Mouse (Mus musculus): ENCODE data around the gene Thnsl1. TPM values are rescaled to one million over a fixed set of nuclear protein-coding genes. Genes with fewer than 3 reads are reported as not detected.

Thnsl1 gene
- 20.7 and 22.6 TPM in 2 replicates for polyA plus RNA-seq (2015; fragmentation: Nextera tagmentation; extraction: Ambion mirVana)

GRCm38 (mm10) chr2:21204912-21205830 is at the start of gene Thnsl1, which contains the start of gene Enkur:
Gene Thnsl1 (plus strand): TSS chr2:21205724.
Gene Enkur (minus strand): TSS chr2:21205365.
- peak within 1 kb of the TSS; percentile 89 for H3K27ac ChIP-seq (replicated peaks)
- H3K4me1 ChIP-seq (replicated peaks) = peaks cover 21% of the 10 kb centered on the region
- H3K27me3 ChIP-seq = no peaks in the 10 kb centered on the region
- H3K36me3 ChIP-seq = 0 out of 2 replicates have a peak, but pooled peaks cover under 1% of the 10 kb centered on the region
- H3K9ac ChIP-seq = peak within 1 kb of the TSS; percentile 77
- peak; percentile 99 for ATAC-seq (ENCODE audit: low FRiP score, low read depth)
- H3K4me3 ChIP-seq = peak within 1 kb of the TSS; percentile 72
- 3% methylated on average over 43 of the region's 43 CpGs for WGBS
- no peaks in the 10 kb centered on the region for H3K9me3 ChIP-seq
- H3K4me2 ChIP-seq = peak within 1 kb of the TSS; percentile 84

GRCm38 (mm10) chr2:21164296-21164695 is 41.2 kb upstream of the Thnsl1 start:
- ATAC-seq (ENCODE audit: low FRiP score, low read depth) = no peak
- Histone ChIP-seq H3K9ac (no peak overlapping the region), H3K4me3 (no peak overlapping the region), H3K4me2 (no peak overlapping the region), H3K9me3 (no peaks in the 10 kb centered on the region), H3K4me1 (replicated peaks) (no peaks in the 10 kb centered on the region), H3K27me3 (no peaks in the 10 kb centered on the region), H3K27ac (replicated peaks) (no peak overlapping the region), H3K36me3 (no peaks in the 10 kb centered on the region)
- WGBS = 70% methylated on average over 8 of the region's 8 CpGs

- Histone ChIP-seq H3K9me3 (no peaks in the 10 kb centered on the region), H3K27me3 (no peaks in the 10 kb centered on the region), H3K36me3 (no peaks in the 10 kb centered on the region), H3K9ac (no peak overlapping the region), H3K27ac (replicated peaks) (no peak overlapping the region), H3K4me1 (replicated peaks) (no peaks in the 10 kb centered on the region), H3K4me3 (no peak overlapping the region), H3K4me2 (no peak overlapping the region)
- 93% methylated on average over 1 of the region's 1 CpGs for WGBS
- ATAC-seq (ENCODE audit: low FRiP score, low read depth) = no peak
Observed at GRCm38 (mm10) chr2:21167916-21168315, 37.6 kb upstream of the Thnsl1 start.

- H3K4me3 ChIP-seq = no peak overlapping the region
- no peak overlapping the region for H3K27ac ChIP-seq (replicated peaks)
- H3K4me1 ChIP-seq (replicated peaks) = no peaks in the 10 kb centered on the region
- H3K27me3 ChIP-seq = no peaks in the 10 kb centered on the region
- no peak overlapping the region for H3K9ac ChIP-seq
- H3K36me3 ChIP-seq = no peaks in the 10 kb centered on the region
- no peak for ATAC-seq (ENCODE audit: low FRiP score, low read depth)
- WGBS = 91% methylated on average over 3 of the region's 3 CpGs
- no peaks in the 10 kb centered on the region for H3K9me3 ChIP-seq
- H3K4me2 ChIP-seq = no peak overlapping the region
Observed at GRCm38 (mm10) chr2:21172797-21173196, 32.7 kb upstream of the Thnsl1 start.

GRCm38 (mm10) chr2:21179136-21179535 is 26.4 kb upstream of the Thnsl1 start:
- Histone ChIP-seq H3K4me2 (no peak overlapping the region), H3K9ac (no peak overlapping the region), H3K27me3 (no peaks in the 10 kb centered on the region), H3K4me1 (replicated peaks) (no peaks in the 10 kb centered on the region), H3K36me3 (no peaks in the 10 kb centered on the region), H3K4me3 (no peak overlapping the region), H3K27ac (replicated peaks) (no peak overlapping the region), H3K9me3 (no peaks in the 10 kb centered on the region)
- no peak for ATAC-seq (ENCODE audit: low FRiP score, low read depth)
- WGBS = 93% methylated on average over 5 of the region's 5 CpGs

- H3K36me3 ChIP-seq = no peaks in the 10 kb centered on the region
- no peak overlapping the region for H3K4me3 ChIP-seq
- ATAC-seq (ENCODE audit: low FRiP score, low read depth) = no peak
- no peak overlapping the region for H3K9ac ChIP-seq
- no peak overlapping the region for H3K4me2 ChIP-seq
- no peak overlapping the region for H3K27ac ChIP-seq (replicated peaks)
- no peaks in the 10 kb centered on the region for H3K4me1 ChIP-seq (replicated peaks)
- 87% methylated on average over 1 of the region's 1 CpGs for WGBS
- H3K27me3 ChIP-seq = no peaks in the 10 kb centered on the region
- no peaks in the 10 kb centered on the region for H3K9me3 ChIP-seq
Observed at GRCm38 (mm10) chr2:21182811-21183210, 22.7 kb upstream of the Thnsl1 start.

- no peaks in the 10 kb centered on the region for H3K27me3 ChIP-seq
- 56% methylated on average over 7 of the region's 7 CpGs for WGBS
- H3K27ac ChIP-seq (replicated peaks) = no peak overlapping the region
- H3K36me3 ChIP-seq = no peaks in the 10 kb centered on the region
- H3K9ac ChIP-seq = no peak overlapping the region
- H3K4me1 ChIP-seq (replicated peaks) = no peaks in the 10 kb centered on the region
- H3K9me3 ChIP-seq = no peaks in the 10 kb centered on the region
- H3K4me3 ChIP-seq = no peak overlapping the region
- ATAC-seq (ENCODE audit: low FRiP score, low read depth) = no peak
- no peak overlapping the region for H3K4me2 ChIP-seq
Observed at GRCm38 (mm10) chr2:21187576-21187975, 17.9 kb upstream of the Thnsl1 start.

GRCm38 (mm10) chr2:21188610-21189009 is 16.9 kb upstream of the Thnsl1 start:
- Histone ChIP-seq H3K27ac (replicated peaks) (no peak overlapping the region), H3K4me1 (replicated peaks) (no peaks in the 10 kb centered on the region), H3K4me2 (no peak overlapping the region), H3K27me3 (no peaks in the 10 kb centered on the region), H3K36me3 (no peaks in the 10 kb centered on the region), H3K9ac (no peak overlapping the region), H3K9me3 (no peaks in the 10 kb centered on the region), H3K4me3 (no peak overlapping the region)
- 51% methylated on average over 4 of the region's 4 CpGs for WGBS
- no peak for ATAC-seq (ENCODE audit: low FRiP score, low read depth)

GRCm38 (mm10) chr2:21191232-21191631 is 14.3 kb upstream of the Thnsl1 start:
- Histone ChIP-seq H3K4me1 (replicated peaks) (no peaks in the 10 kb centered on the region), H3K27me3 (no peaks in the 10 kb centered on the region), H3K9ac (no peak overlapping the region), H3K4me3 (no peak overlapping the region), H3K4me2 (no peak overlapping the region), H3K9me3 (no peaks in the 10 kb centered on the region), H3K36me3 (no peaks in the 10 kb centered on the region), H3K27ac (replicated peaks) (no peak overlapping the region)
- 66% methylated on average over 1 of the region's 1 CpGs for WGBS
- ATAC-seq (ENCODE audit: low FRiP score, low read depth) = no peak

- H3K4me1 ChIP-seq (replicated peaks) = no peaks in the 10 kb centered on the region
- H3K27ac ChIP-seq (replicated peaks) = no peak overlapping the region
- H3K27me3 ChIP-seq = no peaks in the 10 kb centered on the region
- WGBS = 94% methylated on average over 5 of the region's 5 CpGs
- H3K9me3 ChIP-seq = no peaks in the 10 kb centered on the region
- H3K9ac ChIP-seq = no peak overlapping the region
- H3K36me3 ChIP-seq = no peaks in the 10 kb centered on the region
- ATAC-seq (ENCODE audit: low FRiP score, low read depth) = no peak
- no peak overlapping the region for H3K4me3 ChIP-seq
- H3K4me2 ChIP-seq = no peak overlapping the region
Observed at GRCm38 (mm10) chr2:21195233-21195632, 10.3 kb upstream of the Thnsl1 start.

- ATAC-seq (ENCODE audit: low FRiP score, low read depth) = no peak
- no peaks in the 10 kb centered on the region for H3K27me3 ChIP-seq
Observed at GRCm38 (mm10) chr2:21199051-21199450, 6.5 kb upstream of the Thnsl1 start.

GRCm38 (mm10) chr2:21202754-21203153 is 2.8 kb upstream of the Thnsl1 start:
- Histone ChIP-seq H3K4me3 (no peak overlapping the region), H3K27me3 (no peaks in the 10 kb centered on the region), H3K36me3 (no peaks in the 10 kb centered on the region), H3K27ac (replicated peaks) (no peak overlapping the region), H3K4me2 (no peak overlapping the region), H3K9ac (no peak overlapping the region), H3K4me1 (replicated peaks) (peaks cover 18% of the 10 kb centered on the region), H3K9me3 (no peaks in the 10 kb centered on the region)
- ATAC-seq (ENCODE audit: low FRiP score, low read depth) = no peak
- WGBS = 84% methylated on average over 2 of the region's 2 CpGs

More at GRCm38 (mm10) chr2:21199051-21199450, 6.5 kb upstream of the Thnsl1 start:
- no peaks in the 10 kb centered on the region for H3K36me3 ChIP-seq
- no peak overlapping the region for H3K27ac ChIP-seq (replicated peaks)
- no peaks in the 10 kb centered on the region for H3K4me1 ChIP-seq (replicated peaks)
- H3K4me2 ChIP-seq = no peak overlapping the region
- no peaks in the 10 kb centered on the region for H3K9me3 ChIP-seq
- no peak overlapping the region for H3K9ac ChIP-seq
- WGBS = 57% methylated on average over 3 of the region's 3 CpGs
- H3K4me3 ChIP-seq = no peak overlapping the region
